Mouse (Mus musculus) thymus, postnatal 14 days (tissue): ENCODE measurements at regions not wholly inside any gene's neighbourhood (a gene's known extent, or its start where the extent isn't known, plus 50 kb on each side); places are given as distances from the start of the nearest gene placed in this dataset.

Experiments
- DNase-seq: peaks from one replicate; pipeline ENCODE4 v3.0.0; 2021

GRCm38 (mm10) chr5:108903134-108903923 is 50.9 kb upstream of the Vmn2r9 start:
- peak; percentile 11 for DNase-seq
